Mouse (Mus musculus): ENCODE data around the gene Spem1. TPM values are rescaled to one million over a fixed set of nuclear protein-coding genes. Genes with fewer than 3 reads are reported as not detected.
A peak's percentile ranks its signal among the peaks of the same experiment; 100 is the strongest.
"Not testable (repeated sequence)": the region's sequence is repeated elsewhere in the genome, so short reads cannot be mapped to it uniquely, and the experiment has no call there.

The Spem1 gene
- not detected in 2 replicates for polyA plus RNA-seq (2011; ENCODE audit: insufficient read length, low read depth, missing spikeins)

- no peak within 1 kb of the TSS for H3K27ac ChIP-seq (ENCODE audit: insufficient read depth, low read length)
- TF ChIP-seq POLR2A (IDR thresholded peaks at IDR 0.05; ENCODE audit: low read depth, low read length) (no peak), CTCF (IDR thresholded peaks at IDR 0.05; ENCODE audit: borderline replicate concordance, insufficient read depth, low read length) (no peak)
- H3K4me1 ChIP-seq (ENCODE audit: control insufficient read depth, insufficient read depth, low read length): no peaks in the 10 kb centered on the region
Measured at GRCm38 (mm10) chr11:69822080-69822479, at the start of gene Spem1. TSS of gene Spem1 (minus strand) at chr11:69822180.

GRCm38 (mm10) chr11:69870289-69871069, 48.5 kb upstream of the Spem1 start:
- TF ChIP-seq POLR2A (IDR thresholded peaks at IDR 0.05; ENCODE audit: low read depth, low read length) (no peak), CTCF (IDR thresholded peaks at IDR 0.05; ENCODE audit: borderline replicate concordance, insufficient read depth, low read length) (no peak)
- H3K4me1 ChIP-seq (ENCODE audit: control insufficient read depth, insufficient read depth, low read length): no peaks in the 10 kb centered on the region; the same call in 1 of the 2 replicates
- H3K27ac ChIP-seq (ENCODE audit: insufficient read depth, low read length): no peak overlapping the region
- no peak overlapping the region for H3K4me3 ChIP-seq (ENCODE audit: insufficient read depth, low read length)

More at GRCm38 (mm10) chr11:69822080-69822479, at the start of gene Spem1:
- H3K4me3 ChIP-seq (ENCODE audit: insufficient read depth, low read length): no peak within 1 kb of the TSS

GRCm38 (mm10) chr11:69867335-69867734, 45.4 kb upstream of the Spem1 start:
- Histone ChIP-seq H3K4me1 (ENCODE audit: control insufficient read depth, insufficient read depth, low read length) (no peaks in the 10 kb centered on the region; the same call in 1 of the 2 replicates), H3K4me3 (ENCODE audit: insufficient read depth, low read length) (no peak overlapping the region), H3K27ac (ENCODE audit: insufficient read depth, low read length) (no peak overlapping the region)
- no peak for TF ChIP-seq CTCF (IDR thresholded peaks at IDR 0.05; ENCODE audit: borderline replicate concordance, insufficient read depth, low read length)
- no peak for TF ChIP-seq POLR2A (IDR thresholded peaks at IDR 0.05; ENCODE audit: low read depth, low read length)

GRCm38 (mm10) chr11:69865561-69865960, 43.6 kb upstream of the Spem1 start:
- Histone ChIP-seq H3K27ac (ENCODE audit: insufficient read depth, low read length) (no peak overlapping the region), H3K4me1 (ENCODE audit: control insufficient read depth, insufficient read depth, low read length) (no peaks in the 10 kb centered on the region), H3K4me3 (ENCODE audit: insufficient read depth, low read length) (no peak overlapping the region)
- TF ChIP-seq CTCF (IDR thresholded peaks at IDR 0.05; ENCODE audit: borderline replicate concordance, insufficient read depth, low read length) (no peak), POLR2A (IDR thresholded peaks at IDR 0.05; ENCODE audit: low read depth, low read length) (no peak)

- no peak for TF ChIP-seq CTCF (IDR thresholded peaks at IDR 0.05; ENCODE audit: borderline replicate concordance, insufficient read depth, low read length)
- no peak for TF ChIP-seq POLR2A (IDR thresholded peaks at IDR 0.05; ENCODE audit: low read depth, low read length)
- no peak overlapping the region for H3K27ac ChIP-seq (ENCODE audit: insufficient read depth, low read length)
- no peaks in the 10 kb centered on the region for H3K4me1 ChIP-seq (ENCODE audit: control insufficient read depth, insufficient read depth, low read length)
- H3K4me3 ChIP-seq (ENCODE audit: insufficient read depth, low read length): no peak overlapping the region
Measured at GRCm38 (mm10) chr11:69864138-69864860, 42.3 kb upstream of the Spem1 start.

- not testable (repeated sequence) for H3K4me1 ChIP-seq (ENCODE audit: control insufficient read depth, insufficient read depth, low read length); H3K4me3 ChIP-seq (ENCODE audit: insufficient read depth, low read length); H3K27ac ChIP-seq (ENCODE audit: insufficient read depth, low read length)
Measured at GRCm38 (mm10) chr11:69863729-69864128, 41.7 kb upstream of the Spem1 start.

GRCm38 (mm10) chr11:69858113-69858998, 36.4 kb upstream of the Spem1 start, which contains the start of gene Tnk1:
TSS of gene Tnk1 (minus strand) at chr11:69858730.
- Histone ChIP-seq H3K4me1 (ENCODE audit: control insufficient read depth, insufficient read depth, low read length) (no peaks in the 10 kb centered on the region), H3K27ac (ENCODE audit: insufficient read depth, low read length) (no peak within 1 kb of the TSS), H3K4me3 (ENCODE audit: insufficient read depth, low read length) (no peak within 1 kb of the TSS)
- TF ChIP-seq CTCF (IDR thresholded peaks at IDR 0.05; ENCODE audit: borderline replicate concordance, insufficient read depth, low read length) (no peak), POLR2A (IDR thresholded peaks at IDR 0.05; ENCODE audit: low read depth, low read length) (no peak)

GRCm38 (mm10) chr11:69855347-69855746, 33.4 kb upstream of the Spem1 start:
- TF ChIP-seq POLR2A (IDR thresholded peaks at IDR 0.05; ENCODE audit: low read depth, low read length) (no peak), CTCF (IDR thresholded peaks at IDR 0.05; ENCODE audit: borderline replicate concordance, insufficient read depth, low read length) (0 out of 2 replicates have a peak, but pooled peaks have one; percentile 7)
- no peaks in the 10 kb centered on the region for H3K4me1 ChIP-seq (ENCODE audit: control insufficient read depth, insufficient read depth, low read length)
- H3K4me3 ChIP-seq (ENCODE audit: insufficient read depth, low read length): no peak overlapping the region
- H3K27ac ChIP-seq (ENCODE audit: insufficient read depth, low read length): no peak overlapping the region

GRCm38 (mm10) chr11:69854680-69855079, 32.7 kb upstream of the Spem1 start:
- no peak for TF ChIP-seq POLR2A (IDR thresholded peaks at IDR 0.05; ENCODE audit: low read depth, low read length)
- TF ChIP-seq CTCF (IDR thresholded peaks at IDR 0.05; ENCODE audit: borderline replicate concordance, insufficient read depth, low read length): no peak
- Histone ChIP-seq H3K4me3 (ENCODE audit: insufficient read depth, low read length) (no peak overlapping the region), H3K27ac (ENCODE audit: insufficient read depth, low read length) (no peak overlapping the region), H3K4me1 (ENCODE audit: control insufficient read depth, insufficient read depth, low read length) (no peaks in the 10 kb centered on the region)

Data from embryonic fibroblast, embryonic 13.5 days (primary cell).